Mouse (Mus musculus): ENCODE measurements around the gene Hgfac.

DNA sequence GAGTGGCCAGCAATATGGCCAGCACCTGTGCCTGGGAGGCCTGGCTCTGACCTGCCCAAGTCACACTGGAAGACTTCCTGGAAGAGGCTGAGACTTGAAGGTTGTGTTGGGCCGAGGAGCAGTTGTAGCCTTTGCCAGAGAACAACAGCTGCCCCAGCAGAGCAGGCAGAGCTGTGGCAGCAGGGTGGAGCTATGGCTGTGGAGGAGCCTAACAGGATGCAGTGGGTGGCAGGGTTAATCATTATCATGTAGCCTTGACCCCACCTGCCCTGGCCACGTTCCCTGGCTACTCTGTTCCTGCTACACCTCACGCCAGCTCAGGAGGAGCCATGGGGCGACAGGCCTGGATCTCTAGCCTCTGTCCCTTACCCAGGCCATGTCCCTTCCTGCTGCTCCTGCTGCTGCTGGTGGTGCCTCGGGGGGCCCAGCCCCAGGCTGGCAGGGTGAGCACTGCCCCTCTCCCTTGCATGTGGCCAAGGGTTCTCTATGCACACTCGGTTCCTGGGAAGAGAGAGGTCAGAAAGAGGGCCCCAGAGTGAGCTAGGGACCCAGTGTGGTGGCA, at the start of gene Hgfac:
- TF ChIP-seq POLR2A (IDR thresholded peaks at IDR 0.05; ENCODE audit: borderline replicate concordance, insufficient read depth, low read length) (no peak), CTCF (IDR thresholded peaks at IDR 0.05; ENCODE audit: borderline replicate concordance, insufficient read depth, low read depth, low read length) (no peak)
